Mouse (Mus musculus): Measurements from ENCODE around the gene 1700016D06Rik. TPM values are rescaled to one million over a fixed set of nuclear protein-coding genes. Genes with fewer than 3 reads are reported as not detected.

1700016D06Rik gene
- polyA plus RNA-seq, 1 experiment, result not detected

GRCm38 (mm10) chr8:11703789-11704188 is 2.9 kb upstream of the 1700016D06Rik start:
- TF ChIP-seq CTCF (conservative IDR thresholded peaks at IDR 0.05; ENCODE audit: insufficient read depth, insufficient read length, low read depth, low read length) (no peak), POLR2A (IDR thresholded peaks at IDR 0.05; ENCODE audit: low read depth, low read length) (no peak)
- 91% methylated on average over 5 of the region's 5 CpGs for WGBS
- H3K36me3 ChIP-seq (ENCODE audit: control insufficient read depth, insufficient read depth, low read length), result no peaks in the 10 kb centered on the region
- H3K4me3 ChIP-seq (ENCODE audit: insufficient read depth, low read depth, low read length), result no peak overlapping the region
- no peak for DNase-seq
- no peak overlapping the region for H3K27ac ChIP-seq (ENCODE audit: insufficient read depth, low read depth, low read length)
- no peaks in the 10 kb centered on the region for H3K27me3 ChIP-seq (replicated peaks; ENCODE audit: control insufficient read depth, insufficient read depth, low read length)
- peaks cover 10% of the 10 kb centered on the region; the same call in 1 of the 2 replicates for H3K4me1 ChIP-seq (ENCODE audit: control insufficient read depth, insufficient read depth, low read length)

DNA sequence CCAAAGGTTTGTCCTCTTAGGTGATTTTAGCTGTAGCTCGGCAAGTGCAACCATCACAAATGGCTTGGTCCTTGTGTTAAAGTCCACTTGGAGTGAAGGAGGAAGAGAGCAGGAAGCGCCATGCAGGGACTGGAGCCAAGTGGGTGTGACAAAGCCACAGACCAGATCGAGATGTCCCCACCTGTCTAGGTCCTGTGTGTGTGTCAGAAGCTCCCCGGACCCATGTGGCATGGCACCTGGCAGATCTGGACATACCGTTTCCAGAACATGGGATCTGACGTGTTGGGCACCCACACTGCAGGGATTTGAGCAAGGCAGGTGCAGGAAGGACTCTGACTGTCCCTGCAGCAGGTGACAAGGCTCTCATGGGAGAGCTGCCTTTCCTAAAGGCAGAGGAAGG is 565 bp upstream of the 1700016D06Rik start:
- no peak for TF ChIP-seq POLR2A (IDR thresholded peaks at IDR 0.05; ENCODE audit: low read depth, low read length)
- TF ChIP-seq CTCF (conservative IDR thresholded peaks at IDR 0.05; ENCODE audit: insufficient read depth, insufficient read length, low read depth, low read length), result no peak
- peaks cover 10% of the 10 kb centered on the region; the same call in 1 of the 2 replicates for H3K4me1 ChIP-seq (ENCODE audit: control insufficient read depth, insufficient read depth, low read length)
- WGBS, result 65% methylated on average over 6 of the region's 6 CpGs
- H3K27ac ChIP-seq (ENCODE audit: insufficient read depth, low read depth, low read length), result no peak overlapping the region
- no peaks in the 10 kb centered on the region for H3K27me3 ChIP-seq (replicated peaks; ENCODE audit: control insufficient read depth, insufficient read depth, low read length)
- H3K36me3 ChIP-seq (ENCODE audit: control insufficient read depth, insufficient read depth, low read length), result no peaks in the 10 kb centered on the region
- DNase-seq, result peak; percentile 56
- H3K4me3 ChIP-seq (ENCODE audit: insufficient read depth, low read depth, low read length), result no peak overlapping the region

- Histone ChIP-seq H3K4me1 (ENCODE audit: control insufficient read depth, insufficient read depth, low read length) (peaks cover 10% of the 10 kb centered on the region; the same call in 1 of the 2 replicates), H3K36me3 (ENCODE audit: control insufficient read depth, insufficient read depth, low read length) (no peaks in the 10 kb centered on the region), H3K27ac (ENCODE audit: insufficient read depth, low read depth, low read length) (no peak overlapping the region), H3K27me3 (replicated peaks; ENCODE audit: control insufficient read depth, insufficient read depth, low read length) (no peaks in the 10 kb centered on the region), H3K4me3 (ENCODE audit: insufficient read depth, low read depth, low read length) (no peak overlapping the region)
- WGBS, result 25% methylated on average over 26 of the region's 26 CpGs
- DNase-seq, result peak; percentile 87
- TF ChIP-seq POLR2A (IDR thresholded peaks at IDR 0.05; ENCODE audit: low read depth, low read length) (no peak), CTCF (conservative IDR thresholded peaks at IDR 0.05; ENCODE audit: insufficient read depth, insufficient read length, low read depth, low read length) (peak; percentile 91)
These were observed 517 bp downstream of the 1700016D06Rik start for GRCm38 (mm10) chr8:11700060-11701032.

- 86% methylated on average over 5 of the region's 5 CpGs for WGBS
- H3K4me1 ChIP-seq (ENCODE audit: control insufficient read depth, insufficient read depth, low read length), result peaks cover 10% of the 10 kb centered on the region; the same call in 1 of the 2 replicates
- no peaks in the 10 kb centered on the region for H3K27me3 ChIP-seq (replicated peaks; ENCODE audit: control insufficient read depth, insufficient read depth, low read length)
- no peak overlapping the region for H3K27ac ChIP-seq (ENCODE audit: insufficient read depth, low read depth, low read length)
- H3K36me3 ChIP-seq (ENCODE audit: control insufficient read depth, insufficient read depth, low read length), result no peaks in the 10 kb centered on the region
- TF ChIP-seq CTCF (conservative IDR thresholded peaks at IDR 0.05; ENCODE audit: insufficient read depth, insufficient read length, low read depth, low read length) (no peak), POLR2A (IDR thresholded peaks at IDR 0.05; ENCODE audit: low read depth, low read length) (no peak)
- H3K4me3 ChIP-seq (ENCODE audit: insufficient read depth, low read depth, low read length), result no peak overlapping the region
- DNase-seq, result no peak
These were observed 1.3 kb downstream of the 1700016D06Rik start for GRCm38 (mm10) chr8:11699442-11700001.

- no peak for DNase-seq
- no peaks in the 10 kb centered on the region for H3K36me3 ChIP-seq (ENCODE audit: control insufficient read depth, insufficient read depth, low read length)
- H3K27ac ChIP-seq (ENCODE audit: insufficient read depth, low read depth, low read length), result no peak overlapping the region
- peaks cover 10% of the 10 kb centered on the region; the same call in 1 of the 2 replicates for H3K4me1 ChIP-seq (ENCODE audit: control insufficient read depth, insufficient read depth, low read length)
- WGBS, result 87% methylated on average over 7 of the region's 7 CpGs
- H3K27me3 ChIP-seq (replicated peaks; ENCODE audit: control insufficient read depth, insufficient read depth, low read length), result no peaks in the 10 kb centered on the region
- TF ChIP-seq CTCF (conservative IDR thresholded peaks at IDR 0.05; ENCODE audit: insufficient read depth, insufficient read length, low read depth, low read length) (no peak), POLR2A (IDR thresholded peaks at IDR 0.05; ENCODE audit: low read depth, low read length) (no peak)
- no peak overlapping the region for H3K4me3 ChIP-seq (ENCODE audit: insufficient read depth, low read depth, low read length)
These were observed 3.4 kb downstream of the 1700016D06Rik start for GRCm38 (mm10) chr8:11697467-11697866.

- Histone ChIP-seq H3K36me3 (ENCODE audit: control insufficient read depth, insufficient read depth, low read length) (no peaks in the 10 kb centered on the region), H3K4me3 (ENCODE audit: insufficient read depth, low read depth, low read length) (no peak overlapping the region), H3K27me3 (replicated peaks; ENCODE audit: control insufficient read depth, insufficient read depth, low read length) (no peaks in the 10 kb centered on the region), H3K27ac (ENCODE audit: insufficient read depth, low read depth, low read length) (no peak overlapping the region), H3K4me1 (ENCODE audit: control insufficient read depth, insufficient read depth, low read length) (peaks cover 6% of the 10 kb centered on the region; the same call in 1 of the 2 replicates)
- TF ChIP-seq POLR2A (IDR thresholded peaks at IDR 0.05; ENCODE audit: low read depth, low read length), result no peak
- no peak for DNase-seq
- WGBS, result 94% methylated on average over 3 of the region's 3 CpGs
These were observed 4.7 kb downstream of the 1700016D06Rik start for GRCm38 (mm10) chr8:11696176-11696575.

DNA sequence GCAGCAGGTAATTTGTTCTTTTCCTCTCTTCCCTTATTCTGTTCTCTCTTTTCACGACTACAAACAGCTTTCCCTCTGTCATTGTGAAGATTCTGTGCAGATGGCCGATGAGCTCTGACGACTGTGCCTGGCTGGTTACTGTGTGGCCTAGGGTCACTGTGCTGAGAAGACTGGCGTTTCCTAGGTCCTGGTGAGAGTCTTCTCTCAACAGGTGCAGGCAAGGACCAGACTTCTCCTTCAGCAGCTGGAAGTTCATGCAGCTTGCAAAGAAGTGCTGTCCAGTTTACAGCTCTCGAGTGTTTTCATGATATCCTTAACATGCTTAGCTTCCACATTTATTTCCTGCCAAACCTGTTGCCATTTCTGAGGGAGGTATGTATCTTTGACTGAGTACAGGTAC is 6.9 kb downstream of the 1700016D06Rik start:
- H3K36me3 ChIP-seq (ENCODE audit: control insufficient read depth, insufficient read depth, low read length), result no peaks in the 10 kb centered on the region
- no peak overlapping the region for H3K4me3 ChIP-seq (ENCODE audit: insufficient read depth, low read depth, low read length)
- H3K27ac ChIP-seq (ENCODE audit: insufficient read depth, low read depth, low read length), result no peak overlapping the region
- no peaks in the 10 kb centered on the region for H3K4me1 ChIP-seq (ENCODE audit: control insufficient read depth, insufficient read depth, low read length)
- no peaks in the 10 kb centered on the region for H3K27me3 ChIP-seq (replicated peaks; ENCODE audit: control insufficient read depth, insufficient read depth, low read length)
- no peak for DNase-seq
- WGBS, result 76% methylated on average over 5 of the region's 5 CpGs
- no peak for TF ChIP-seq CTCF (conservative IDR thresholded peaks at IDR 0.05; ENCODE audit: insufficient read depth, insufficient read length, low read depth, low read length)
- no peak for TF ChIP-seq POLR2A (IDR thresholded peaks at IDR 0.05; ENCODE audit: low read depth, low read length)
